Mouse (Mus musculus): ENCODE results near the gene Polr3h. TPM values are rescaled to one million over a fixed set of nuclear protein-coding genes. Genes with fewer than 3 reads are reported as not detected.
"Not testable (repeated sequence)": the region's sequence is repeated elsewhere in the genome, so short reads cannot be mapped to it uniquely, and the experiment has no call there.

The Polr3h gene
- 8.6 and 10.1 TPM in 2 replicates for polyA plus RNA-seq (2012; rRNA removed)

DNA sequence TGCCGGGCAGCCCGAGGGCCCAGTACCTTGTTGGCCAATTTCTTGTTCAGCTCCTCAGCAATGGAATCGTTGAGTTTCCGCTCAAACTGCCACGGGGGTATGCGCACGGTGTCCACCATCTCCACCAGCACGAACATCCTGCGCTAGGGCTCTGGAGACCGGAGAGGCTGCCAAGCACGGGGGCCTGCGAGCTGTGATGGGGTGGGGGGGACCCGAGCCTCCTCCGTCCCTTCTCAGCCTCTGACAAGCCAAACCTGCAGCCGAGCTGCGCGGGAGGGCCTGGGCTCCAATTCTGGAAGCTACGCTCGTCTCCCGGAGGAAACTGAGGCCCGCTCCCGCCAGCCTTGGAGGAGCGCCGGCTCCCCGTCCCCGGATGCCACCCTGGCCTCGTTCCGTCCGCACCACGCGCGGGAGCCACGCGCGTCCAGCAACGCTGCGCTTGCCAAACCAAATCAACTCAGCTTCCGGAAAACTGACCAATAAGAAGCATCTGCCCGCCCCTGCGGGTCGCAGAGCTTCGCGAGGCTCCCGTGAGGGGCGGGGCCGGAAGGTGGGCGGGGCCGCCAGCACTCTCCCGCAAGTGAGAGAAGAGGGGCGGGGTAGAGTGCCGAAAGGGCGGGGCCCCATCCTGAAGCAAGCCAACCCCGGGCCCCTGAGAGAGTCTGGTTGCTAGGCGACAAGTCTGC, at the start of gene Polr3h:
Polr3h (minus strand) TSS at position 481 of the 686 bp plus-strand sequence.
- under 1% methylated on average over 54 of the region's 54 CpGs for WGBS
- DNase-seq (ENCODE audit: low read depth, low spot score) = peak; percentile 78

DNA sequence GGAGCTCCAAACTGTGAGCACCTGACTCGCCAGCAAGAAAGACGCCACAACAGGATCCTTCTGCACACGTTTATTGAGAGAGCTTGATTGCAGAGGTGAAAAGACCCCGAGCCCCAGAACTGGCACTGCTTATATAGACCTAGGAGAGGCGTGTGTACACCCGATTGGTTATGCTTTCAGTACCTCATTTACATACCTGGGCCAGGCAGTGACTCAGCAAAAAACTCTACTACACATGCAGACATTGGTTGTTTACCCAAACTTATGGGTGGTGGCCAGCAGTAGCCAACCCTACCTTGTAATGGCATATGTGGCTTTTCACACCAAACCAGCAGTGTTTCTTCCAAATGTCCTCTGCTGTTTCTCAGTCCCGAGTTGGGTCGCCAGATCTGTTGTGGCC, 49.1 kb upstream of the Polr3h start:
- 93% methylated on average over 8 of the region's 8 CpGs for WGBS
- not testable (repeated sequence) for DNase-seq (ENCODE audit: low read depth, low spot score)

DNA sequence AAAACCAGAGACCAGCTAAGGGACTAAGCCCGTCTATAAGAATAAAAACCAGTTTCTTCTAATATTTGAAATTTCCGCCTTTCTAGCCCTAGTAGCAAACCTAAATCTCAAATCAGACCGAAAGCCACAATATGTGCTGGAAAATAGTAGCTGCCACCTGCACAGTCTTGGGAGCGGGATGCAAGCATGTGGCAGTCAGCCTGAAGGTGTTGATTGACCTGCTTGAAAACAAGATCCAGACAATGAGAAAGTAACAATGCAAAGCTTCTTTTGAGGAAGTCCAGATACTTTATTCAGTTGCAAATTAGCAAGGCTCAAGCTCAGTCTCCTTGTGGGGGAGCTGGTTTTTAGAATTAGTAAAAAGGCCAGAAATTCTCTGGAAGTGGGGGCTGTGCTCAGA, 44.5 kb upstream of the Polr3h start:
- 96% methylated on average over 4 of the region's 4 CpGs for WGBS
- not testable (repeated sequence) for DNase-seq (ENCODE audit: low read depth, low spot score)

DNA sequence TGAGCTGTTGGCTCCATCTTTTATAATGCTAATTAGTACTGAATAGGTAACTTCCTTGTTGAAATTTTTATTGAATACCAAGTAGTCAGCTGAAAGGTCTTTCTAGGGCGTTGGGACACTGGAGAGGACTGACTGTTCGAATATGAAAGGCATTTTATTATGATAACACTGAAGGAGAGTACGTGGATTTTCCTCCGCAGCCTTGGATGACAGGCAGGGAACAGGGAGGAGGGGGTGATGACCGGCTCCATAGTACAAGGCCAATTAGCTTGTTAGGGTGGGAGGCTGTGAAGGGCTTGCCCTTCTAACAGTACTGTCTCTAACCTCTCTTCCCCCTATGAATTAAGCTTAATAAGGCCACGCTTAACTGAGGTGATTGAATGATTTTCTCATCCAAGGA, 43.6 kb upstream of the Polr3h start:
- WGBS = 60% methylated on average over 6 of the region's 6 CpGs
- not testable (repeated sequence) for DNase-seq (ENCODE audit: low read depth, low spot score)

DNA sequence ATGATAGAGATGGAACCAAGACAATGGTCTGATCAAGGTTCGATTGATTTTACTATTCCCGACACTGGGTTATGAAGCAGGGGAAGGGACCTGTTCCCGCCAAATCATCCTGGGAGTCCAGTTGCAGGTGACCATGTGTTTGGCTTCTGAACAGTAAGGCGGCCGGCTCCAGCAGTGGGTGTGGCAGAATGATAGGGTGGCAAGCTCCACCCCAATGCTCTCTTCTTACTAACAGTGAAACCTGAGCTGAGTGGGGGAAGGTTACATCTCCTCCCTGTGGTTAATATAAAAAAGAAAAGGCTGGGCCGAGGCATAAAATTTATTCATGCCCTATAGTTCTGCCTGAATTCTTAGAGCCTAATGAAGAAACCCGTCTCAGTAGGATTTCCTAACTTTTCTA, 43.1 kb upstream of the Polr3h start:
- 30% methylated on average over 7 of the region's 7 CpGs for WGBS

DNA sequence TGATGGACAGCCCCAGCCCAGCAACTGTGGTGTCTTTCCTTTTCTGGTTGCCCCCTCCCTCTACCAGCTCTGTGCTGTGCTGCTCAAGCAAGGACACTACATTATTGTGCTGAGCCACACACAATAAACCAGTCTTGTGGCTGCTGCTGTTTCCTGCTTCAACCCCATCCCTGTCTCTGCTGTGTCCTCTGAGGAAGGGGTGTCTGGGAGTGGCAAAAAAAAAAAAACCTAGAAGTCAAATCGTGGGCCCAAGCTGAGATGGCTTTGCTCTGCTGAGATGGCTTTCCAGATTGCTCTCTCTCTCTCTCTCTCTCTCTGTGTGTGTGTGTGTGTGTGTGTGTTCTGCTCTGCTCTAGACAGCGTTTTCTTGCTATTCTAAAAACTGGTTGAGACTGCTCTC, 42.4 kb upstream of the Polr3h start:
- WGBS = 42% methylated on average over 2 of the region's 2 CpGs
- DNase-seq (ENCODE audit: low read depth, low spot score) = no peak

More for the DNA sequence above, 43.1 kb upstream of the Polr3h start:
- no peak for DNase-seq (ENCODE audit: low read depth, low spot score)

DNA sequence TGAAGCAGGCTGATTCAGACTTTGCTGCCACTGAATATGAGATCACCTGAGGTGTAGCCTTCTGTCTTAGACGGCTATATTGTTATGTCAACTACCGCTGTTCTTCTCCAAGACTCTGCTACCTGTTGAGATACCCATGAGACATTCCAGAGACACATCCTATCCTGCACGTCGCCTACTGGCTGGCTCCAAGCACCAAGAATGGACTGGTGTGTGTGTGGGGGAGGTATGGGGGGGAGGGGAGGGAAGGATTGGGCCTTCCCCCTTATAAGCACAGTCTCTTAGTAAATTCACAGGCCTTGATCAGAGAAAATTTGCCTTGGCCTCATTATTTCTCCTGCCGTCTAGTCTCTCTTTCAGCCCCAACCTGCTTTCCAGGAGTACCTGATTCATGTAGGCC, 41.8 kb upstream of the Polr3h start:
- no peak for DNase-seq (ENCODE audit: low read depth, low spot score)
- WGBS = 87% methylated on average over 5 of the region's 5 CpGs

DNA sequence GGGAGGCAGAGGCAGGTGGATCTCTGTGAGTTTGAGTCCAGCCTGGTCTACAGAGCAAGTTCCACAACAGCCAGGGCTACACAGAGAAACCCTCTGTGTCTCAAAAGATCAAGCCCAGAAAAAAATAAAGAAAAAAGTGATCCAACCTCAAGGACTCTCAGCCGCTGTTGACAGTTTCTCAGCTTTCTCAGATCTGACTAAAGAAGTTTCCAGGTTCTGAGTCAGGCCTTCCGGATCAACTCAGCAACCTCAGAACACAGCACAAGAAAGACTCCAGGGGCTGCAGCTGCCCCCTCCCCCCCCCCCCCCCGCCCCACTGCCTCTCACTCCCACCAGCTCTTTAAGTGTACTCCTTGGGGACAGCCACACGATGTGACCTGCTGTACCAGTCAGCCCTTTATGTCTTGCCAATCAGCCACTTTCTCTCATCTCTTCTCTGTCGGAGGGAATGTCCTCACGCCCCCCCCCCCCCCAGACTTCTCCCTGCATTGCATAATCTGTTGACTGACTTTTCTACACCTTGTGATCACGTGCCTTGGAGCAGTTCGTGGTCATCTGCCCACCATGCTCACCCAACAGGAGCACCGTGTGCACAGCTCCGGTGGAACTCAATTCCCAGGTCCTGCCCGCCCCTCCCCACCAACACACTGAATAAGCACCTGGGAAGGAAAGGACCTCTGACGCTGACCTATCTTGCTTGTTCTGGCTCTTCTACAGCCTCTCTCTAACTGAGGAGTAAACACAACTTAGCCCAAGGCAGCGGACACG, 40.2 kb upstream of the Polr3h start:
- no peak for DNase-seq (ENCODE audit: low read depth, low spot score)
- 77% methylated on average over 13 of the region's 14 CpGs for WGBS

DNA sequence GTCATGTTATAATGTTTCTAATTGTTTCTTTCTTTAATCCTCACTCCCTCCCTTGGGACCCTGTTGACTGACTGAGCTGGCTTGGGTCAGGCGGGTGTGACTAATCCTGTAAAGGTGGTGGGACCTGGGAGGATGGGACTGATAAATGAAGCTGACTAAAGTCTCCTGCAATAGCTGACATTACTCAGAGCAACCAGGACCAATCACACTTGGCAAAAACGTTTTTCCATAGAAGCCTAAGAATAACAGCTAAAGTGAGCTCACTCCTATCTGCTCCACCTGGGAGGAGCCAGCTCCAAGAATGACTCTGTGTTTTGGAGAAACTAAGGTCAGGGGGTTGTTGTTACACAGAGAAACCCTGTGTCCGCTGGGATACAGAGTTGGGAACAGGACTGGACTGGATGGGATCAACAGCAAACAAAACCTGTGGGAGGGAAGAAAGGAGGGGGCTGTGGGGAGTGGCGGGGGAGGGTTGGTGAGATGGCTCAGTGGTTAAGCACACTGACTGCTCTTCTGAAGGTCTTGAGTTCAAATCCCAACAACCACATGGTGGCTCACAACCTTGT, 39.0 kb upstream of the Polr3h start:
- 68% methylated on average over 4 of the region's 4 CpGs for WGBS
- DNase-seq (ENCODE audit: low read depth, low spot score) = no peak

DNA sequence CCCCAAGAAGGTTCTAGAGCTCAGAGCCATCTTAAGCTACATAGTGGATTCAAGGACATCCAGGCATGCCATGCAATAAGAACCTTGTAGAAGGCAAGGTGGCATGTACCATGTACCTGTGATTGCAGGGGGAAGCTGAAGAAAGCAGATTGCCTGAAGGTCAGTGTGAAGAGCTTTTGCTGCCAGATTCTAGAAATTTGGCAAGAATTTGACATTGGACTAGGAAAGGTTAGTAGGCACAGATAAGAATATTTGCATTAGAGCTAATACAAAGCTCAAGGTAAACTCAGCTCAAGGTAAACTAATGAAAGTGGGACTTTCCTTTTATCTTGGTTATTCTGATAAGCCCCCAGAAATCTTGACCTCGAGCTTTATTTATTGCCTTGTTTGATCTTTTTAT, 38.2 kb upstream of the Polr3h start:
- DNase-seq (ENCODE audit: low read depth, low spot score) = no peak
- 4% methylated on average over 1 of the region's 1 CpGs for WGBS

DNA sequence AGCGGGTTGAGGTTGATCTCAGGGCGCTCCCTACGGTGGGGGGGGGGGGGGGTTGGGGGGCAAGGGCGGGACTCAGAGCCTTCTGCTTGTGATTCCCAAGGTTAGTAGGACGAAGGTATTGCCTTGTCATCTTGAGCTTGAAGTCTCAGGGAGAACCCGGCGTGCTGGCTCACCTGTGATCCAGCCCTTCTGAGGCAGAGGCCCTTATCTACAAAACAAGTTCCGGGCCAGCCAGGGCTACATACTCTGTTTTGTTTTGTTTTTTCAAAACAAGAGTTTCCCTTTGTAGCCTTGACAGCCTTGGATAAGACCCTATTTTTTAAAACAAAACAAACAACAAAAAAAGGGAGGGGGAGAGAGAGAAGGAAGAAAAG, 35.0 kb upstream of the Polr3h start:
- DNase-seq (ENCODE audit: low read depth, low spot score) = no peak
- 0% methylated on average over 7 of the region's 8 CpGs for WGBS

DNA sequence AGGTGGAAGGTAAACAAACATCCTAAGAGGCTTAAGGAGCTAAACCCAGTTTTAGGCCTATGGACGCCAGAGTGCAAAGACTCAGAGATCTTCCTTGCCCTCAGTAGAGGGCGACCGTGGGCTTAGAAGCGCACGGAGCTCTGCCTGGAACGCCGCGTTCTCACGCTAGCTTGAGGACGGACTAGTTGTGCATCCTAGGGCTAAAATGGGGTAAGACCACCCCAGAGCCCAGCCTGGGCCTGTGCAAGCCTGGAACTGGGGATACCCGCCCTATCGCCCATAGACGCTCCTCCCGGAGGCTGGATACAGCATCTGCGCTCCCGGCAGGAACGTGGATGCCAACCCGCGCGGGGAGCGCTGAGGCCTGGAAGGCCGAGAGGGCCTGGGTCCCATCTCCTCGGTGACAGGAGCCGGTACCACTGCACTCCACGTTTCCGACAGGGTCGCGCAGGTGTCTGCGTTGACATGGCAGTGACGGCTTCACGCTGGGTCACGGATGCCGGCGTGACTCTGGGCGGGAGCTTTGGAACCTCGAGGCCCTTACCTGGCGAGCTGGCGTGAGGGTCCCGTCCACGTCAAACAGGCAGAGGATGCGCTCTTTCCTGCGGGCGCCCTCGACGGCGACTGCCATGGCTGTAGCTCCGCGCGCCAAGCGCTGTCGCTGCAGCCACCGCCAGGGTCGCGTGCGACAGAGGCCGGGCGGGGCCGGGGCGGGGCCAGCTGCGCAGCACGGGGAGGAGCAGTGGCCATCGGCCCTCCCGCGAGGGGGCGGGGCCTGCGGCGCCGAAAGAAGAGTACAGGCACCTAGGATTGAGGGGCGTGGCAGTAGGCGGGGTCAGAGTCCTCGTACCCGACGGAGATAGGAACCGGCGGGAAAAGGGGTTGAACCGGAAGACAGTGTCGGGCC, 34.4 kb upstream of the Polr3h start, which contains the start of gene Pmm1:
Pmm1 (minus strand) TSS at position 760 of the 907 bp plus-strand sequence.
- peak; percentile 97 for DNase-seq (ENCODE audit: low read depth, low spot score)
- WGBS = under 1% methylated on average over 77 of the region's 77 CpGs

DNA sequence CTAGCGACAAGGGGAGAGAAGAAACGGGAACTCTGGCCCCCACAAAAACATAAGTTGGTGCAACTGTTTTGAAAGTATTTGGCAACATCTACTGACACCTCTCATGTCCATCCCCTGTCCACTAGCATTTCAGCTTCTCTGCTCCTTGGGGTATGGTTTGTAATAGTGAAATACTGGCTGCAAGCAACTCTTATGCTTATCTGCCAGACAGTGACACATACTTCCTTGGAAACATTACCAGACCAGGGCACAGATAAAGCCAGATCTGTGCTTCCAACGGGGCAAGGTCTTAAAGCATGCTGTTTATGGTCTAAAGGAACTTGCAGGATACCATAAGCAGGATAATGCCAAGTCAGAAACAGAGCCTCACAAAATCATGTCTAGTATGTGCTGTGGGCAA, 32.9 kb upstream of the Polr3h start:
- no peak for DNase-seq (ENCODE audit: low read depth, low spot score)

DNA sequence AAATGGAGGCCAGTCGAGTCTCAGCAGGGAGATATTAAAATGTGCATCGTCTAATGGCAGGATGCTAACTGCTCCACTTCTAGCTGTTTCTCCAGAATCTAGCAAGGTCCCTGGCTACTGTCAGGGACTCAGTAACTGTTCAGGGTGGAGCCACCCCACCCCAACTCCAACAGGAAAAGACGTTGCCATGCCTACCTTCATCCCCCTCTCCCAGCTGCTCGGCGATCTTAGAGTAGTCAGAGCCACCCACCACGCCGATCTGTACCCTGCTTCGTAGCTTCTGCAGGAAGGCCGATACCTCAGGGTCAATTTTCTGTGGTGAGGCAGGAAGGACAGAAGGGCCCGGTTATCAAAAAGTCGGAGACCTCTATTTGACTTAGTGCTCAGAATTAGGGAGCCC, 31.6 kb upstream of the Polr3h start:
- 86% methylated on average over 11 of the region's 11 CpGs for WGBS
- DNase-seq (ENCODE audit: low read depth, low spot score) = no peak

More for the DNA sequence above, 32.9 kb upstream of the Polr3h start:
- 70% methylated on average over 3 of the region's 3 CpGs for WGBS

DNA sequence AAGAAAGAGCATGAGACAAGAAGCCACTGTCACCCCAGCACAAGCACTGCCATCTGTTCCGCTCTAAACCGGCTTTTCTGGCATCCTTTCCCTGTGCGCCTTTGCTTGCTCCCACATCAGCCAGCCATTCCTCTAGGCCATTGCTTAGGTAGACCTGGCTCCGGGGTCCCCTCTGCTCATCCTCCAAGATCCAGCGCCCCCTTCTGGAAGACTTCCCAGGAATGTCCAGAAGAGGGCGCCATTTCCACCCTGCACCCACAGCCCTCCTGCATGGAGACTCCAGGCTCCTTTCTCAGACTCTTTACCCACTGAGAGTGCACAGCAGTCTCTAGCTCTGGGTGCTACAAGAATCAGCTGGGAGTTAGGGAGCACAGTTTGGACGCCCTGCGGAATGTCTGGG, 30.4 kb upstream of the Polr3h start:
- 67% methylated on average over 8 of the region's 8 CpGs for WGBS
- no peak for DNase-seq (ENCODE audit: low read depth, low spot score)

DNA sequence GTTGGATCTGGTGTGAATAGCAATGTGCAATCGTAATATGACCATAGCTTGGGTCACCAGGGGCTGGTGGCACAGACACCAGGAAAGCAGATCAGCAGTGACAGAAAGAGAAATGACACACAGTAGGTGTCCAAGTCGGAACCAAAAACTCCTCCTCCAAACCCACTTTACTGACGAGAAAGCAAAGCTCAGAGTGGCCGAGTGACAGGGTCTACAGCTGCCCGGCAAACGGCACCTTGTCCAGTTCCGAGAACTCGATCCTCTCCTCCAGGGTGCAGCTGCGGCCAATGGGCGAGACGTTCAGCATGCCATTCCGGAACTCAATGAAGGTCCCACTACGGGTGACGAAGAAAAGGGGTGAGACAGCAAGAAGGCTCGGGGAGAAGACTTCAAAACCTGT, 29.4 kb upstream of the Polr3h start:
- DNase-seq (ENCODE audit: low read depth, low spot score) = no peak
- 96% methylated on average over 15 of the region's 15 CpGs for WGBS

DNA sequence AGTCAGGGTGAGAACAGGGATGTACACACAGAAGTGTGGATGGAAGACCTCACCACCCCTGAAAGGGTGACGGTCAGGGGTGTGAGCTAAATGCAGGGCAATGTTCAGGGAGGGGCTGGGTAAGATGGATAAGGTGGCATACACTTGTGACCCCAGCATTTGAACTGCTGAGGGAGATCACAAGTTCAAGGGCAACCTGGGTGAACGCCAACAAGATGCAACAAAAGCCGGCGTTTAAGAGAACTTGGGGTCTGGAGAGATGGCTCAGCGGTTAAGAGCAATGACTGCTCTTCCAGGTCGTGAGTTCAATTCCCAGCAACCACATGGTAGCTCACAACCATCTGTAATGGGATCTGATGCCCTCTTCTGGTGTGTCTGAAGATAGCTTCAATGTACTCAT, 28.7 kb upstream of the Polr3h start:
- DNase-seq (ENCODE audit: low read depth, low spot score) = no peak
- 85% methylated on average over 6 of the region's 6 CpGs for WGBS

DNA sequence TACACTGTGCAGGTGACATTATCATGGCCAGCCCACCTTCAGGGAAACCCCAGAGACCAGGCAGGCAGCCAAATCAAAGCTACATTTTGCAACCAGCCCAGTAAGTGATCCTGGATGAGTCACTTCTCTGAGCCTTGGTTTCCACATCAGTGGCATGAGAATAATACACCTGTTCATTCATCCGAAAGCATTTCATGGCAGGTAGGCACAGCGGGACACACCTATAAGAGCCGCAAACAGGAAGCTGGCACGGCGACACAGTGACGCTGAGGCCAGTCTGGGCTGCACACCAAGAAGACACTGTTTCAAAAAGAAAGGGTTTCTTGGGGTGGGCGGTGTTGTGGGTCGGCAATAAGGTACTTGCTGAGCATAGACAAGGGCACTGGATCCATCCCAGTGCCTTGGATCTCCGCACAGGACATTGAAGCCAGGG, 28.1 kb upstream of the Polr3h start:
- WGBS = 51% methylated on average over 9 of the region's 9 CpGs
- no peak for DNase-seq (ENCODE audit: low read depth, low spot score)

DNA sequence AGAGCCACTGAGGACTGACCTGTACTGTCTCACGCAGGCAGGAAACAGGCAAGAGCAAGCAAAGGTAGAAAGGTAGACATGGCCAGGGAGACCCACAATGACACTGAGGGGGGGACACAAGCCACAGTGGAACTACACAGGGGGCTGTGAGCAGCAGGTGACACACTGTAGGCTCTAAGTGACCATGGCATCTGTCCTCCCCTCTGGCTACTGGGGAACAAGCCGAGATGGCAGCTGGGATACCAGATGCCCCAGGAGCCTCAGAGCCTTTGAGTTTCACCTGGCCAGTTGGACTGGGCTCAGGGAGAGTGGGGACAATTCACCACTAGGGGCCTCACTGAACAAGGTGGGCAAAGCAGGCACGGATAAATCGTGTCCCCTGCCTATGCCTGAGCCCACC, 26.3 kb upstream of the Polr3h start:
- WGBS = 90% methylated on average over 4 of the region's 4 CpGs

DNA sequence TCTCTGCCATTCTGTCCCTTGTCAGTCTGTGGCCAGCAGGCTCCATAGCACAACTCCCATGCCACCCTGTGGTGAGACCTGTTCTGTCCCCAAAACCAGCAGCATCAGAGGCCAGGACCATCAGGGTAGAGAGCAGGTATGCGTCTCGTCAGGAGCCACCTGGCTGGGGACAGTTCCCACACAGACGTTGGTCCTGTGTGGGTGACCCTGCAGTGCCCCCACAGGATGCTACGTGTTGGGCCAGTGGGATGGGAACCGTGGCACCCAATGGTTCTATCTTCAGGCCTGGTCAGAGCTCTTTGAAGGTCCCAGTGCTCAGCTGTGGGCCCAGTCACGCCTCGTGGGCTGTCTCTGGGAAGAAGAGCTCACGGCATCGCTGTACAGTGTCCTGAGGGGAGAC, 25.1 kb upstream of the Polr3h start:
- DNase-seq (ENCODE audit: low read depth, low spot score) = no peak
- WGBS = 90% methylated on average over 9 of the region's 9 CpGs

More for the DNA sequence above, 26.3 kb upstream of the Polr3h start:
- no peak for DNase-seq (ENCODE audit: low read depth, low spot score)

All from large intestine, adult 2 months (tissue).